Mouse (Mus musculus): Measurements from ENCODE around the gene Sept6. TPM values are rescaled to one million over a fixed set of nuclear protein-coding genes. Genes with fewer than 3 reads are reported as not detected.
A peak's percentile ranks its signal among the peaks of the same experiment; 100 is the strongest.

The Sept6 gene
- total RNA-seq, 2 experiments from 2014 or later, result 47.4 to 49.1 TPM

DNA sequence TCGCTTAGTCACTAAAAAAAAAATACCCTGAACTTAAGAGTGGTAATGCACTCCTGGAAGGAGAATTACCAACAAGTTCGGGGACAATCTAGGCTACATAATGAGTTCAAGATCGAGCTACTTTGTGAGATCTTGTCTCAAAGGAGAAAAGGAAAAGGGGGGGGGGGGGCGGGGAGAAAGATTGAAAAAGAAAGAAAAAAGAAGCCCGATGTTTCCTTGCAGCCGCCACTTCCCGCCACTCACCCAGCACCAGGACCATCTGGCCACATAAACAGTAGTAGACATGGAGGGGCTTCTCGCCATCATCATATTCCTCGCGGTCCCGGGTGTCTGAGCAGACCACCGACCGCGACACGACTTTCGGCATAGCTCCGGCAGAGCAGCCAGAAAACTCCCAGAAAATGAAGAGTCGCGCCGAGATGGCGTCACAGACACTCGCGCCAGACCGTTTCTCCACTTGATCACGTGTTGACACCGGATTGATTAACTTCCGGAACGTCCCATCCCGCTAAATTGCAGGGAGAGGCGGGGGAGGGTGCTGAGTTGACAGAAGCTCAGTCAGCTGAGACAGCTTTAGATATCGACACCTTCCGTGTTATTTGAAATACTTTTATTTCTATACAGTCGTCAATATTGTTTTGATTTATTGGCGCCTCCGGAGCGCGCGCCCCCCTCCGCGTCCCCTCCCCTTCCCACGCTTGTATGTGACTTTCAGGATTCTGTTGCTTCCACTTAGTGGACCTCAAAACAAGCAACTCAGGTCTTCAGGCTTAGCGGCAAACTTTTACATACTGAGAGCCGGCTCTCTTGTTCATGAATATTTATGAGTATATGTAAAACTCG is 127.6 kb downstream of the Sept6 start:
- peak; percentile 79 to 81 for DNase-seq

Other genes starting within 250 kb of the Sept6 start
- gene Slc25a43, start 248.1 kb downstream of the Sept6 start, total RNA-seq (2021), result under 1 TPM in 1 of 2 experiments, not detected in 1; 0.52 TPM
- gene Slc25a5, start 196.1 kb downstream of the Sept6 start, total RNA-seq (2021), result 100 to 1,000 TPM; 336 to 357 TPM
- 10 to 100 TPM; 55.9 to 62.0 TPM for gene Ube2a, start 117.9 kb downstream of the Sept6 start, total RNA-seq (2021)
- 10 to 100 TPM; 40.0 to 44.5 TPM for gene C330007P06Rik, start 117.7 kb downstream of the Sept6 start, total RNA-seq (2021)
- gene Nkrf, start 88.9 kb downstream of the Sept6 start, total RNA-seq (2021), result 10 to 100 TPM; 31.7 to 33.2 TPM
- gene Sowahd, start 57.1 kb upstream of the Sept6 start, total RNA-seq (2021), result not detected
- gene Rpl39, start 93.6 kb upstream of the Sept6 start, total RNA-seq (2021), result 100 to 1,000 TPM; 237 to 247 TPM
- 10 to 100 TPM; 19.9 to 22.7 TPM for gene Upf3b, start 118.5 kb upstream of the Sept6 start, total RNA-seq (2021)
- 10 to 100 TPM; 13.1 to 15.3 TPM for gene Nkap, start 135.0 kb upstream of the Sept6 start, total RNA-seq (2021)
- under 1 TPM in 1 of 2 experiments, not detected in 1; 0.20 TPM for gene Akap14, start 177.0 kb upstream of the Sept6 start, total RNA-seq (2021)
- gene Ndufa1, start 199.4 kb upstream of the Sept6 start, total RNA-seq (2021), result 100 to 1,000 TPM; 230 TPM
- 1 to 10 TPM; 5.7 to 7.5 TPM for gene Rnf113a1, start 199.5 kb upstream of the Sept6 start, total RNA-seq (2021)
- gene Gm9, start 219.2 kb upstream of the Sept6 start, total RNA-seq (2021), result not detected
- gene Rhox1, start 230.5 kb upstream of the Sept6 start, total RNA-seq (2021), result not detected

Data from layer of hippocampus, postnatal 36 days (tissue).